Mouse (Mus musculus) intestine, postnatal 0 days (tissue): ENCODE data around the gene Nanos3. TPM values are rescaled to one million over a fixed set of nuclear protein-coding genes. Genes with fewer than 3 reads are reported as not detected.
A peak's percentile ranks its signal among the peaks of the same experiment; 100 is the strongest.

Source experiments
- ATAC-seq: fragments of 200-750 bp; cut with Nextera tagmentation; 2 replicates; pipeline ENCODE4 v1.8.0; 2017; ENCODE audit warnings: mild to moderate bottlenecking, moderate TSS enrichment, moderate library complexity
- H3K27ac ChIP-seq: fragments of 300-500 bp; sonication (generic); 2 replicates; pipeline ENCODE4 v1.5.1; 2014; ENCODE audit warnings: mild to moderate bottlenecking, low read depth, low read length, moderate library complexity
- H3K27me3 ChIP-seq: fragments of 300-500 bp; sonication (generic); replicated peaks from 2 replicates; pipeline ENCODE4 v1.6.1; 2014; ENCODE audit warnings: low read length, mixed read lengths; ENCODE audit not compliant: control insufficient read depth, insufficient read depth
- H3K36me3 ChIP-seq: fragments of 300-500 bp; sonication (generic); 2 replicates; pipeline ENCODE4 v1.6.1; 2014; ENCODE audit warnings: mild to moderate bottlenecking, moderate library complexity; ENCODE audit not compliant: control insufficient read depth, insufficient read depth
- H3K4me1 ChIP-seq: fragments of 300-500 bp; sonication (generic); replicated peaks from 2 replicates; pipeline ENCODE4 v1.6.1; 2014; ENCODE audit warnings: antibody characterized with exemption, low read length, mixed read lengths; ENCODE audit not compliant: control insufficient read depth, insufficient read depth
- H3K4me2 ChIP-seq: fragments of 300-500 bp; sonication (generic); replicated peaks from 2 replicates; pipeline ENCODE4 v1.6.1; 2014; ENCODE audit warnings: low read depth, mild to moderate bottlenecking, moderate library complexity
- H3K4me3 ChIP-seq: fragments of 300-500 bp; sonication (generic); 2 replicates; pipeline ENCODE4 v1.5.1; 2014; ENCODE audit warnings: low read depth, low read length
- H3K9ac ChIP-seq: fragments of 300-500 bp; sonication (generic); 2 replicates; pipeline ENCODE4 v1.6.1; 2014; ENCODE audit warnings: mild to moderate bottlenecking, low read depth, low read length
- H3K9me3 ChIP-seq: fragments of 300-500 bp; sonication (generic); 2 replicates; pipeline ENCODE4 v1.6.1; 2016; ENCODE audit warnings: mixed run types; ENCODE audit not compliant: control insufficient read depth
- CTCF ChIP-seq: sonication (generic); IDR thresholded peaks from 2 replicates; pipeline ENCODE4 v1.5.1; 2016; ENCODE audit warnings: low read depth, mild to moderate bottlenecking, control low read depth, antibody characterized with exemption, moderate library complexity
- WGBS: fragments of 180-500 bp; shearing (Covaris S2); extraction: QIAGEN DNeasy Blood & Tissue Kit; methylation state at CpG from one replicate; pipeline ENCODE4 v1.1.7; 2014; 5-methylcytosine and 5-hydroxymethylcytosine counted together
- microRNA counts: library from miRNA; unstranded; fragments of <30 nt; microRNA quantifications from one replicate; lab custom pipeline; 2016
- microRNA-seq: library from miRNA; unstranded; fragments of <30 nt; microRNA quantifications from one replicate; pipeline ENCODE4, GENCODE M21; 2016
- polyA plus RNA-seq: library from polyadenylated mRNA; unstranded; fragments of >200 nt; fragmentation: Nextera tagmentation; extraction: Ambion mirVana; gene quantifications from 2 replicates; pipeline ENCODE4 v1.2.1, GENCODE M21; 2015

Nanos3 gene
- polyA plus RNA-seq, 1 experiment from 2014 or later: 1.6 TPM

GRCm38 (mm10) chr8:84130806-84131205 lies 54.2 kb downstream of the Nanos3 start:
- Histone ChIP-seq H3K9me3 (no peaks in the 10 kb centered on the region), H3K4me1 (no peaks in the 10 kb centered on the region), H3K36me3 (peaks cover 43% of the 10 kb centered on the region), H3K9ac (no peak overlapping the region), H3K27me3 (no peaks in the 10 kb centered on the region), H3K4me2 (no peak overlapping the region), H3K27ac (no peak overlapping the region), H3K4me3 (no peak overlapping the region)
- 53% methylated on average over 30 of the region's 30 CpGs for WGBS
- ATAC-seq: no peak
- no peak for TF ChIP-seq CTCF

DNA sequence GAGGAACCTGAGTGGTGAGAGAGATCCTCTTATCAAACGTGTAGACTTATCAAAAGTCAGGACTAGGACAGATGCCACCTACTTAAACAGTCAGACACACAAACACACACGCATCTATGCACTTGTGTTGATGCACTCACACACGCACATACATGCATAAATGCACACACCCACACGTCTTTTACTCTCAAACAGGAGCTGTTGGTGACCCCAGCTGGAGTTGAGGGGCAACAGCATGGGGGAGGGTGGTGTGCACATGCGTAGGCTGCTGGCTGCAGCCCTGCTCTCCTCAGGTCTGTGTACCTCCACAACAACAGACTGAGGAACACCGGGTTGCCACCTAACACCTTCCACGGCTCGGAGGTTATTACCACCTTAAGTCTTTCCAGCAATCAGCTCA lies 56.7 kb downstream of the Nanos3 start:
- Histone ChIP-seq H3K27ac (no peak overlapping the region), H3K9ac (no peak overlapping the region), H3K36me3 (peaks cover 17% of the 10 kb centered on the region), H3K9me3 (no peaks in the 10 kb centered on the region), H3K4me1 (no peaks in the 10 kb centered on the region), H3K27me3 (no peaks in the 10 kb centered on the region), H3K4me3 (no peak overlapping the region), H3K4me2 (no peak overlapping the region)
- ATAC-seq: no peak
- TF ChIP-seq CTCF: peak; percentile 22; the same call in 1 of the 2 replicates
- 57% methylated on average over 8 of the region's 8 CpGs for WGBS

GRCm38 (mm10) chr8:84127202-84127901 lies 57.7 kb downstream of the Nanos3 start:
- no peak for TF ChIP-seq CTCF
- Histone ChIP-seq H3K27ac (no peak overlapping the region), H3K27me3 (no peaks in the 10 kb centered on the region), H3K36me3 (0 out of 2 replicates have a peak, but pooled peaks cover 8% of the 10 kb centered on the region), H3K4me2 (no peak overlapping the region), H3K4me1 (no peaks in the 10 kb centered on the region), H3K4me3 (no peak overlapping the region), H3K9ac (no peak overlapping the region), H3K9me3 (no peaks in the 10 kb centered on the region)
- 61% methylated on average over 17 of the region's 17 CpGs for WGBS
- no peak for ATAC-seq

- no peaks in the 10 kb centered on the region for H3K27me3 ChIP-seq
- H3K9ac ChIP-seq: no peak overlapping the region
- no peak overlapping the region for H3K4me3 ChIP-seq
- ATAC-seq: no peak
- H3K9me3 ChIP-seq: no peaks in the 10 kb centered on the region
- 60% methylated on average over 2 of the region's 2 CpGs for WGBS
- no peak for TF ChIP-seq CTCF
- 0 out of 2 replicates have a peak, but pooled peaks cover 3% of the 10 kb centered on the region for H3K36me3 ChIP-seq
- no peak overlapping the region for H3K4me2 ChIP-seq
- no peak overlapping the region for H3K27ac ChIP-seq
- no peaks in the 10 kb centered on the region for H3K4me1 ChIP-seq
These were observed 58.3 kb downstream of the Nanos3 start for GRCm38 (mm10) chr8:84126742-84127141.

DNA sequence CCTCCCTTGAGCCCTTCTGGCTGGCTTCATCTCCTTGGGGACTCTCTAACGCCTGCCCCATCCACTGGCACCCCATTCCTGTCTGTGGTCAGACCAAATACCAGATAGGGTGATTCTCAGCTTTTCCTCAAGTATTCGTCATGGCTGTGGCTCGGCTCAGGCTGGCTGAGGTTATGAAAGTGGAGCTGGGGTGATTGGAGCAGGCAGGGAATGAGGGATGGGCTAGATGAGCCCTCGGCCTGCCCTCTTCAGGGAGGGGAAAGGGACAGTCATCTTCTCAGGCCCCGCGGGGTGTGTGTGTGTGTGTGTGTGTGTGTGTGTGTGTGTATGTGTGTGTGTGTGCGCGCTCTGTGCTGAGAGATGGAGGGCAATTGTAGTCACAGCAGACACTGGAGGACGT lies 59.4 kb downstream of the Nanos3 start, which contains the start of gene Podnl1:
TSS of gene Podnl1 (plus strand) at position 334 of the 400 bp plus-strand sequence.
- Histone ChIP-seq H3K4me1 (no peaks in the 10 kb centered on the region), H3K4me3 (no peak within 1 kb of the TSS), H3K27ac (no peak within 1 kb of the TSS), H3K9me3 (no peaks in the 10 kb centered on the region), H3K27me3 (no peaks in the 10 kb centered on the region), H3K4me2 (no peak within 1 kb of the TSS), H3K36me3 (no peaks in the 10 kb centered on the region), H3K9ac (no peak within 1 kb of the TSS)
- WGBS: 38% methylated on average over 9 of the region's 9 CpGs
- no peak for ATAC-seq
- TF ChIP-seq CTCF: no peak

MicroRNAs encoded within 50 kb of the gene (microRNA counts, 519-probe panel; counts per million panel counts)
- 3,399 counts per million, percentile 41 among the panel's probes with 10 or more counts for microRNA mmu-miR-181c (lab: Ali Mortazavi, UCI)
- 5,154 counts per million, percentile 86 among the panel's probes with 10 or more counts for microRNA mmu-miR-23a (lab: Ali Mortazavi, UCI)
- 5,431 counts per million, percentile 90 among the panel's probes with 10 or more counts for microRNA mmu-miR-27a (lab: Ali Mortazavi, UCI)

Small RNAs within 50 kb of the gene (microRNA-seq; reads per million reads assigned to microRNA genes)
- gene Gm25110: not detected
- 2,001 reads per million, percentile 82 among the genes with 10 or more reads in this experiment for gene Mir181c
- 1,071 reads per million, percentile 75 among the genes with 10 or more reads in this experiment for gene Mir181d
- gene Mir23a: 10,443 reads per million, percentile 94 among the genes with 10 or more reads in this experiment
- not detected for gene Mir24-2
- 389 reads per million, percentile 66 among the genes with 10 or more reads in this experiment for gene Mir27a
- not detected for gene Mir3074-2

Other genes starting within 250 kb of the Nanos3 start
- gene Gm10644, start 230.0 kb downstream of the Nanos3 start, polyA plus RNA-seq: 0.09 and 0.12 TPM in 2 replicates
- 13.8 and 16.0 TPM in 2 replicates for gene Asf1b, start 229.7 kb downstream of the Nanos3 start, polyA plus RNA-seq
- gene Prkaca, start 212.2 kb downstream of the Nanos3 start, polyA plus RNA-seq: 70.7 and 72.5 TPM in 2 replicates
- 3.5 and 4.5 TPM in 2 replicates for gene Samd1, start 187.5 kb downstream of the Nanos3 start, polyA plus RNA-seq
- gene 1700067K01Rik, start 183.7 kb downstream of the Nanos3 start, polyA plus RNA-seq: 0.68 and 0.86 TPM in 2 replicates
- gene 2210011C24Rik, start 173.0 kb downstream of the Nanos3 start, polyA plus RNA-seq: 4.5 and 4.7 TPM in 2 replicates
- 0.30 and 0.39 TPM in 2 replicates for gene Palm3, start 163.7 kb downstream of the Nanos3 start, polyA plus RNA-seq
- gene Il27ra, start 142.6 kb downstream of the Nanos3 start, polyA plus RNA-seq: 0.29 and 0.31 TPM in 2 replicates
- 0.42 TPM in 1 of 2 replicates, not detected in the other for gene Rln3, start 140.2 kb downstream of the Nanos3 start, polyA plus RNA-seq
- 1.0 and 1.1 TPM in 2 replicates for gene Gm10643, start 120.1 kb downstream of the Nanos3 start, polyA plus RNA-seq
- gene Rfx1, start 118.4 kb downstream of the Nanos3 start, polyA plus RNA-seq: 3.1 and 3.3 TPM in 2 replicates
- gene Dcaf15, start 80.4 kb downstream of the Nanos3 start, polyA plus RNA-seq: 8.6 and 10.4 TPM in 2 replicates
- 0.29 and 0.46 TPM in 2 replicates for gene Podnl1, start 59.2 kb downstream of the Nanos3 start, polyA plus RNA-seq
- 16.2 and 16.9 TPM in 2 replicates for gene Cc2d1a, start 37.3 kb downstream of the Nanos3 start, polyA plus RNA-seq
- 0.17 and 0.18 TPM in 2 replicates for gene 4930432K21Rik, start 37.2 kb downstream of the Nanos3 start, polyA plus RNA-seq
- gene Zswim4, start 51.8 kb upstream of the Nanos3 start, polyA plus RNA-seq: 3.7 and 3.8 TPM in 2 replicates
- gene D8Ertd738e, start 64.5 kb upstream of the Nanos3 start, polyA plus RNA-seq: 308 and 309 TPM in 2 replicates
- 54.9 and 60.3 TPM in 2 replicates for gene Mri1, start 72.1 kb upstream of the Nanos3 start, polyA plus RNA-seq
- gene Ccdc130, start 85.2 kb upstream of the Nanos3 start, polyA plus RNA-seq: 12.8 and 12.9 TPM in 2 replicates
- gene Cacna1a, start 203.2 kb upstream of the Nanos3 start, polyA plus RNA-seq: 2.4 and 2.8 TPM in 2 replicates